Mouse (Mus musculus) CD8-positive naive resting alpha-beta T cell, adult 57 days (primary cell): ENCODE measurements around the gene Fzd1. TPM values are rescaled to one million over a fixed set of nuclear protein-coding genes. Genes with fewer than 3 reads are reported as not detected.

ENCODE experiments used
- total RNA-seq: library from RNA; stranded (reverse); gene quantifications from one replicate; pipeline ENCODE4 v1.2.4, GENCODE M21; 2023

The Fzd1 gene
- not detected for total RNA-seq

DNA sequence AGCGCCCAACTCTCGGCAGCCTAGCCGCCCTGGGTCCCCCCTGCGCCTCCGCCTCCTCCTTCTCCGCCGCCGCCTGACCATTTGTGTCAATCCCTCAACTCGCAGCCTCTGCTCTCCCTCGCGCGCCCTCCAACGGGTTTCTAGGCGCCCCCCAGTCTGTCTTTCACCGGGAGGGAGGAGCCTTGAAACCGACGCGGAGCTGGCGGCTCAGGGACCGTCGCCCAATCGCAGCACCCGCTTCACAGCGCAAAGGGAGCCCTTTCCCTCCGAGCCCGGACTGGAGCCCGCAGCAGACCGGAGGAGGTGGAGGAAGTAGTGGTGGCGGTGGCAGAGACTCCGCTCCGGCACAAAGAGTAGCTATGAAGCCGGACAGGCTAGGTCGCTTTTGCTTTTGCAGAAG lies at the start of gene Fzd1:
Gene Fzd1 (minus strand): TSS at position 134 of the 400 bp plus-strand sequence.

